Mouse (Mus musculus) thymus, adult 2 months (tissue): ENCODE results near the gene Adam12. TPM values are rescaled to one million over a fixed set of nuclear protein-coding genes. Genes with fewer than 3 reads are reported as not detected.

Experiments used
- DNase-seq: peaks from one replicate; pipeline ENCODE4 v3.0.0; 2021
- H3K27ac ChIP-seq: fragments of 200-500 bp; 2 replicates; pipeline ENCODE4 v1.5.1; 2012; ENCODE audit warnings: low read length, control low read depth; ENCODE audit not compliant: control insufficient read depth, insufficient read depth
- H3K27me3 ChIP-seq: fragments of 200-500 bp; 2 replicates; pipeline ENCODE4 v1.6.1; 2012; ENCODE audit warnings: mild to moderate bottlenecking, low read length, moderate library complexity, mixed read lengths; ENCODE audit not compliant: control insufficient read depth, insufficient read depth
- H3K36me3 ChIP-seq: fragments of 200-500 bp; 2 replicates; pipeline ENCODE4 v1.6.1; 2012; ENCODE audit warnings: mild to moderate bottlenecking, low read length, moderate library complexity; ENCODE audit not compliant: control insufficient read depth, insufficient read depth
- H3K4me1 ChIP-seq: fragments of 200-500 bp; replicated peaks from 2 replicates; pipeline ENCODE4 v1.6.1; 2012; ENCODE audit warnings: low read length; ENCODE audit not compliant: control insufficient read depth, insufficient read depth
- H3K4me3 ChIP-seq: fragments of 200-500 bp; 2 replicates; pipeline ENCODE4 v1.5.1; 2012; ENCODE audit warnings: mild to moderate bottlenecking, low read length, control low read depth, moderate library complexity; ENCODE audit not compliant: control insufficient read depth, insufficient read depth
- CTCF ChIP-seq: fragments of 200-500 bp; IDR thresholded peaks from 2 replicates; pipeline ENCODE4 v1.5.1; 2012; ENCODE audit warnings: mild to moderate bottlenecking, control low read depth, low read length, moderate library complexity, borderline replicate concordance; ENCODE audit not compliant: control insufficient read depth, poor library complexity, insufficient read depth; ENCODE audit errors: extremely low read depth
- POLR2A ChIP-seq: fragments of 200-500 bp; IDR thresholded peaks from 2 replicates; pipeline ENCODE4 v1.6.1; 2012; ENCODE audit warnings: mild to moderate bottlenecking, low read length, control low read depth, moderate library complexity; ENCODE audit not compliant: control insufficient read depth, poor library complexity, insufficient read depth; ENCODE audit errors: extremely low read depth
- WGBS: fragments of 180-500 bp; shearing (Covaris S2); methylation state at CpG from one replicate; pipeline ENCODE4 v1.1.7; 2018; 5-methylcytosine and 5-hydroxymethylcytosine counted together
- polyA plus RNA-seq: library from polyadenylated mRNA; depleted of rRNA; stranded (reverse); fragments of >200 nt; gene quantifications from 2 replicates; pipeline ENCODE4 v1.2.3, GENCODE M21; 2012

Gene Adam12
- polyA plus RNA-seq, 1 experiment: 29.0 TPM

DNA sequence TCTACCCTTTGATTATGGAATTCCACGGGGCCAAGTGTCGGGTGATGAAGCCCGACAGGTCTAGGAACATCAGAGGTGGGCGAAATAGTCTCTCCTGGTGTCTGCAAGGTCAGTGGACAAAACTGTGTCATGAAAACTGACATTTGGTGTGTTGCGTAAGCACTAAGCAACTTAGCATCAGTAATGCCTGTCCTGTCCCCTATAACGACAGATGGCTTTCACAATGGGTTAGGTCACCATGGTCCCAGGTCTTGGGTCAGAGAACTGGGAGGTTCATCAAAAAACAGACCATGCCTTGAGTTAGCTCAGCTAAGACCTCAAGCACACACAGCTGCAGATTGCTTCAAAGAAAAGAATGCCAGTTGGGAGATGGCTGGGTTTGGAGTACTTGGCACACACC is 200.2 kb downstream of the Adam12 start:
- Histone ChIP-seq H3K4me3 (no peak overlapping the region), H3K27ac (no peak overlapping the region), H3K36me3 (no peaks in the 10 kb centered on the region), H3K4me1 (no peaks in the 10 kb centered on the region), H3K27me3 (no peaks in the 10 kb centered on the region)
- WGBS: 96% methylated on average over 6 of the region's 6 CpGs
- no peak for TF ChIP-seq POLR2A
- no peak for TF ChIP-seq CTCF
- DNase-seq: no peak

DNA sequence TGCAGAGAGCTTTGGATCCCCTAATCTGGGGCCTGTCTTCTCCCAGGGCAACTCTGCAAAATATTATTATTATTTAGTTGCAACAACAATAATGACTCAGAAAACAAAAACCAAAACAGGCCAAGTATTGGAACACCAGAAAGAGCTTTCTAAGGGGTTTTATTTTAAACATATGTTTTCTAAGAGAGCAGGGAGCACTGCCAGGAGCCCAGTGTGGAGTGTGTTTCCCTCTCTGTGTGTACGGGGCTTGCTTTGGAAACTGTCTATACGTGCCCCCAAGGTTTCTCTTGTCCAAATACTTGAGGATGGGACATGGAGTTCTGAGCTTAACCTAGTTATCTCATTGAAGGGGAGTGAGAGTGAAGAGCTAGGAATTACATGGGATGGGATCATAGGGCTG is 200.7 kb downstream of the Adam12 start:
- H3K27me3 ChIP-seq: no peaks in the 10 kb centered on the region
- no peak overlapping the region for H3K4me3 ChIP-seq
- H3K36me3 ChIP-seq: no peaks in the 10 kb centered on the region
- 93% methylated on average over 2 of the region's 2 CpGs for WGBS
- no peaks in the 10 kb centered on the region for H3K4me1 ChIP-seq
- no peak for DNase-seq
- no peak overlapping the region for H3K27ac ChIP-seq
- TF ChIP-seq POLR2A: no peak
- TF ChIP-seq CTCF: no peak

DNA sequence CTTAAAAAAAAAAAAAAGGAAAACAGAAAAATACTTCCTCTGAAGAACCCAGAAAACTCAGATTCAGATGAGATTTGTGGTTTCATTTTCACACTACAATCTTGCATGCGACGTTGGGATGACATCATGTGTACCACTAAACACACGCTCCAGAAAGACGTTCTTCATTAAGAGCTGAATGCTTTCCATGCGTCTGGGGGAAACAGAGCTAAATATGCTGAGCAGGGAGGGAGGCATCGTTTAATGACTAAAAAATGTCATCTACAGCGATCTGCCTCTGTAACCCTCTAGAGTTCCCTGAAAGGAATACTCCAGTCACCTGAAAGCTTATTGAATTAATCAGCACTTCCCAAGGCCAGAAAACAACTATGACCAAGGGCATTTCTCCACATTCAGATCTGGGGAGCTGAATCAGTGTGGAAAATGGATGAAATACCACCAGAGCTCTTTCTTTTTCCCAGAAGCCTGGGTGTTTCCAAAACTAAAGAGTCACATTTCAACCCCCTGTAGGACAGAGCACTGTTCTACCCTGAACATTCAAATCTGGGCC is 203.6 kb downstream of the Adam12 start:
- Histone ChIP-seq H3K27me3 (no peaks in the 10 kb centered on the region), H3K36me3 (no peaks in the 10 kb centered on the region), H3K27ac (no peak overlapping the region), H3K4me3 (no peak overlapping the region), H3K4me1 (no peaks in the 10 kb centered on the region)
- TF ChIP-seq POLR2A (no peak), CTCF (no peak)
- DNase-seq: no peak
- WGBS: 51% methylated on average over 7 of the region's 7 CpGs

DNA sequence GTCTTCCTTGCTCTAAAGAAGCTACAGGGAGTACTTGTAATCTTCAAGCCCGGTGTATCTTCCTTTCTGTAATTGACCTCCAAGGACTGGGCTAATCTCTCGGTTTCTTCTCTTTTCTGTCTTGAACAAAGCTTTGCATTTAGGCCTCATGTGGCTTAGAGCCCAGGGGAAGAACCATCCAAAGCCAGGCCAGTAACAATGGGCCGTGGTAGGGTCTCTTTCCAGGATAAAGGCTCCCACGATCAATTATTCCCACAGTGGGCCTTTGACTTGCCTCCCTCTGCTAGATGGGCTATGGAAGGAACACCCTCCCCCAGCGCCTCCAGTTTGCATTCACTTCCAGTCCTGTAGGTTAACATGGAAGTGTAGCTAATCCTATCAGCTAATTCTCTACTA is 204.9 kb downstream of the Adam12 start:
- no peak overlapping the region for H3K4me3 ChIP-seq
- H3K36me3 ChIP-seq: no peaks in the 10 kb centered on the region
- no peak overlapping the region for H3K27ac ChIP-seq
- TF ChIP-seq POLR2A (no peak), CTCF (no peak)
- H3K4me1 ChIP-seq: no peaks in the 10 kb centered on the region
- no peaks in the 10 kb centered on the region for H3K27me3 ChIP-seq
- DNase-seq: no peak
- WGBS: 84% methylated on average over 5 of the region's 5 CpGs

GRCm38 (mm10) chr7:134026200-134027019 is 205.5 kb downstream of the Adam12 start:
- WGBS: 65% methylated on average over 16 of the region's 16 CpGs
- Histone ChIP-seq H3K4me3 (no peak overlapping the region), H3K36me3 (no peaks in the 10 kb centered on the region), H3K27me3 (no peaks in the 10 kb centered on the region), H3K27ac (no peak overlapping the region), H3K4me1 (no peaks in the 10 kb centered on the region)
- no peak for TF ChIP-seq POLR2A
- no peak for TF ChIP-seq CTCF
- DNase-seq: no peak

DNA sequence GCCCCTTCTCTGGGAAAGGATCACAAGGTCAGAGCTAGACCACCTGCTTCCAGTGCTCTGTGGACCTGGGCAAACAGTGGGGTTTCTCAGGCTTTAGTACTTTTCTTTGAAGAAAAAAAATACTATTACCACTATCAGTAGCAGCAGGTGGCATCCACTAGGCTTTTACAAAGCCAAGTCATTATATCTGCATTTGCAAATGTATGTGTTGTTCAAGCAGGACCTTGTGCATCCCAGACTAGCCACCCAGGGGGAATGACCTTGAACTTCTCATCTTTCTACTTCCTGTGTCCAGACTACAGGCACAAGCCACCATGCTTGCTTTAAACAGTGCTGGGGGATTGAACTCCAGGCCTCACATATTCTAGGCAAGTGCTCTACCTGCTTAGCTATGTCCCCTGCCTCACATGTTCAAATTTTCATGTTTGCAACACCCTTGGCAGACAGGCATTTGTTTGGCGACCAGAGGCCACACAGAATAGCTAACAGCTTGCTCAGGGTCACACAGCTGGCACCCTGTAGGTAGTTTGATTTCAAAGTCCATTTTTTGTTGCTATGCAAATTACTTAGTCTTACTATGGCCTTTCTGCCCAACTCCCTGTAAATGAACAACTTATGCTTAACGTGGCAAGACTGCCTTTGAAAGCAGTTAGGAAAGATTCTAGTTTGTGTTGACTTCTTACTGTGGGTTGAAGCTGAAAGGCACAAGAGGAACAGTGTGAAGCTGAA is 209.6 kb downstream of the Adam12 start:
- TF ChIP-seq POLR2A: no peak
- TF ChIP-seq CTCF: no peak
- H3K27ac ChIP-seq: no peak overlapping the region
- no peak for DNase-seq
- no peaks in the 10 kb centered on the region for H3K36me3 ChIP-seq
- 92% methylated on average over 2 of the region's 2 CpGs for WGBS
- H3K4me1 ChIP-seq: no peaks in the 10 kb centered on the region
- no peaks in the 10 kb centered on the region for H3K27me3 ChIP-seq
- H3K4me3 ChIP-seq: no peak overlapping the region

- H3K27me3 ChIP-seq: no peaks in the 10 kb centered on the region
- H3K4me1 ChIP-seq: no peaks in the 10 kb centered on the region
- TF ChIP-seq POLR2A: no peak
- no peak for TF ChIP-seq CTCF
- no peaks in the 10 kb centered on the region for H3K36me3 ChIP-seq
- WGBS: 73% methylated on average over 4 of the region's 4 CpGs
- DNase-seq: no peak
- H3K27ac ChIP-seq: no peak overlapping the region
- no peak overlapping the region for H3K4me3 ChIP-seq
Observed at GRCm38 (mm10) chr7:134015226-134015625, 216.7 kb downstream of the Adam12 start.
